Mouse (Mus musculus): ENCODE results near the gene Cpxm1. TPM values are rescaled to one million over a fixed set of nuclear protein-coding genes. Genes with fewer than 3 reads are reported as not detected.
"Not testable (repeated sequence)": the region's sequence is repeated elsewhere in the genome, so short reads cannot be mapped to it uniquely, and the experiment has no call there.

Cpxm1 gene
- total RNA-seq, 2 experiments from 2014 or later = 7.1 to 11.3 TPM

GRCm38 (mm10) chr2:130404939-130405338 is 7.6 kb upstream of the Cpxm1 start, which contains the start of the genes Gm28372 and 1700020A23Rik:
Gene Gm28372 (plus strand): TSS chr2:130405239.
Gene 1700020A23Rik (plus strand): TSS chr2:130405259.
- DNase-seq = no peak

DNA sequence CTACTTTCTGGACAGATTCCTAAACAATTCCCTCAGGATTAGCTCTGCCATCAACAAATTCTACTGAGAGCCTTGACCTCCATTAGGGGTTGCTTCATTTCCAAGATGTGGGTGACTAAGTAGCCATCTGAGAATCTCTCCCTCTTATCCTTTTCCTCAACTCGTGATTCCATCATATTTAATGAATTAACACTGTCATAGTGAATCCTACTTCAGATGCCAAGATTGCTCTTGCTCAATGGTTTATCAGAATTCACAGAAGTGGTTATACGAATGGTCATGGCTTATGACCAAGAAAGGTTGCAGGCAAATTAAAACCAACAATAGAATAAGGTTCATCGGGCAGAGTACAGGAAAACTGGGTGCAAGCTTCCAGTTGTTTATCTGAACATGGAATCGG is 4.5 kb upstream of the Cpxm1 start:
- DNase-seq = no peak

DNA sequence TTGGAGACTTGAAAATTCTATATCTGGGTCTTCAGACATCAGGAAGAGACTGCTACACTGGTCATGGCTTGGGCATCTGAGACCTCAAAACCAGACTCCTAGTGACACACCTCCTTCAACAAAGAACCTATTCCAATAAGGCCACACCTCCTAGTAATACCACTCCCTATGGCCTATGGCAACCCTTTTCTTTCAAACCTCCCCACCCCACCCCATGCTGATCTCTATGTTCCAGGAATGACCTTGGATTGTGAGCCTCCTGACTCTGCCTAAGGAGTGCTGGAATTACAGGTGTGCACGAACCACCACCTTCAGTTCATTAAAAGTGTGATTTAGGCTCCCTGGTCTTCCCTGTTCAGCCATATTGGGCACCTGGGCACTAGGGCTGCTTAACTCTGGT is 2.7 kb upstream of the Cpxm1 start:
- no peak for DNase-seq

DNA sequence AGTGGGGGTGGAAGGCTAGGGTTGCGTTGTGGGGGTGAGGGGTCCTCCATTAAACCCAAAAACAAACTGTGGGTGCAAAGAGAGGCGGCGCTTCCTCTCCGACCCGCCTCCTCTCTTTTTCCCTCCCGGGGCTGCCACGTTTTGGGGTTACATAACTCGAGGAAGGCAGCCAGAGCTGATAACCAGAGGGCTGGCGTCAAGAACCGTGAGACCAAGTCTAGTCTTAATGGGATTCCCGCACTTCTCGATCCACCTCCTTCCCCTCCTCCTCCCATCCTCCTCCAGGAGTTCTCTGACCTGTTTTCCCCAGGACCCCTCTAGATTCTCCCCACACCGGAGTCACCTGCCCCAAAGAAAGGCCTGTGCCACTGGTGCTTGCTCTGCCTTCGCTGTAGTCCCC is 717 bp upstream of the Cpxm1 start:
- DNase-seq = peak in 1 of 2 experiments; percentile 31

DNA sequence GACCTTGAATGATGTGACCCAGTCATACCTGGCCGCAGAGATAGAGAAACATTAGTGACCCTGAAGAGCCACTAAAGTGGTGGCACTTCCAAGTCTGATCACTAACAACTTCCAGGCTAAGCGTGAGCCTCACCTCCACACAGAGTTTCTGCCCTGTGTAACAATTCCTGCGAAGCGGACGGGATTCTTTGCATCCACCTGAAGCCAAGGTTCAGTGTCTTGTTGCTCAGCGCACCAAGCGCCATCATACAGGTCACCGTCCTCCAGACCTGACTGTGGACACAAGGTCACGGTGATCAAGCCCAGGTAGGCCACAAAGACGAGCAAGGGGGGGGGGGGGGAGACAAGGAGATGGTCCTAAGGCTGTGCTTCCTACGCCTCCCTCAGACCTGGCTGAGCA is 1.7 kb downstream of the Cpxm1 start:
- DNase-seq = no peak

GRCm38 (mm10) chr2:130392836-130393235 is 4.5 kb downstream of the Cpxm1 start:
- DNase-seq = no peak

DNA sequence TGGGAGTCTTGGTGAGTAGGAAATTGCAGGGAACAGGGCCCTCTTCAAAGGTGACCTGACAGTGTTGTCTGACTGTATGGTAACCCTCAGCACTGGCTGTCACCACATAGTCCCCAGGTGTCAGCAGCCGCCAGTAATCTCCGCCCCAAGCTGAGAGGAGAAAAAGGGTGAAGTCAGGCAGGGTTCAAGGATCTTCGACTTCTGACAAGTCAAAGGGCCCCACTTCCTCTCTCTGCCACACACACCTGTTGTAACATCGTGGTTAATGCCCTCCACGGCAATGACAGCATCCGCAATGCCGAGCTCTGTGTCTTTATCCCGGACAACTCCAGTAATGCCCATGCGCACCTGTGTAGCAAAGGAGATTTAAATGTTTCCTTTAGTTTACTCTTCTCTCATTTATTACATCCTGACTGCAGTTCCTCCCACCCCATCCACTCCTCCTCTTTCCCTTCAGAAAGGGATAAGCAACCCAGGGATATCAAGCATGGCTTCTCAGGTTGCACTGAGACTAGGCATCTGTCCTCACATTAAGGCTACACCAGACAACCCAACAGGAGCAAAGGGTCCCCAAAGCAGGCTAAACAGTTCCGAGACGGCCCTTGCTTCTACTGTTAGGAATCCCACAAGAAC is 6.3 kb downstream of the Cpxm1 start:
- no peak for DNase-seq

DNA sequence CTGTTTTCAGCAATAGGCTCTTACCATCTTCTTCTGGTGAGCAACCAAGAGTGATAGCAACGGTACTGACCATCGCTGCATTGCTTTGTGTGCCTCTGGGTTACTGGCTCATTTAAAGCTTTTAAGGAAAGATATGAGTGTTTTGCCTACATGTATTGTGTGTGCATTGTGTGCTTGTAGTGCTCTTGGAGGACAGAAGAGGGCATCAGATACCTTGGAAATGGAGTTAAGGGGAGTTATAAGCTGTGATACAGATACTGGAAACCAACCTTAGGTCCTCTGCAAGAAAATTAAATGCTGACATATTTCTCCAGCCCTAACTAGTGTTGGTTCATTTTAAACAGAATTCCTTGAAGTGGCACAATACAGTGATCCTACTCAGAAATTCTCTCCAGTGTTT is 8.6 kb downstream of the Cpxm1 start:
- no peak for DNase-seq

DNA sequence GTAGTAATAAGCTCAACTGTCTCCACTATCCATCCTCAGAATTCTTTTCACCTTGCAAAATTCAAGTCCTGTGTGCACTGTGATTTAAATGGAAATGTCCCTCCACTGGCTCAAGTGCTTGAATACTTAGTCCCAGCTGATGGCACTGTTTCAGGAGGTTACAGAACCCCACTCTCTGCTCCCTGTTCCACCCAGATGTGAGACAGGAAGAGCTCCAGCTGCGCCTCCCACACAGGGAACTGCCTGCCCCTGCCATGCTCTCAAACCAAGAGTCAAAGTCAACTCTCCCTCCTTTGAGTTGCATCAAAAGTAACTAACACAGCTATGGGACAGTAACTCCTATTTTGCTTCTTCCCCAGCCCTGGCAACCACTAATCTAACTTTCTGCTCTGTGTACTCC is 11.2 kb downstream of the Cpxm1 start:
- no peak for DNase-seq

DNA sequence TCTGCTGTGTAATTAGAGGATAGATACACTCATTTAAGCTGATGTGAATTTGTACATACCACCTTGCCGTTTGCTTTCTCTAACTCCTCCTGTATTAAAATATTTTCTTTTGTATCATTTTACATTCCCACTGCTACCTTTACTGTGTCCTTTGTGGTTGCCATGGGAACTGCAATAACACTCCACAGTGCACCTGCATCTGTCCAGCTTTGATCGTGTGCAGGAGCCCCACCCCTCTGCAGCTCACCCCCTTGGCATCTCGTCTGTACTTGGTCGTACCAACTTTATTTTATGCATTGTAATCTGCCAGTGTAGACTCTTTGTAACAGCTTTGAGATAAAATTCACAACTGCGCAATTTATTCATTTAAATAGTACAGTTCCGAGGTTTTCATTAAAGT is 13.5 kb downstream of the Cpxm1 start:
- no peak for DNase-seq

DNA sequence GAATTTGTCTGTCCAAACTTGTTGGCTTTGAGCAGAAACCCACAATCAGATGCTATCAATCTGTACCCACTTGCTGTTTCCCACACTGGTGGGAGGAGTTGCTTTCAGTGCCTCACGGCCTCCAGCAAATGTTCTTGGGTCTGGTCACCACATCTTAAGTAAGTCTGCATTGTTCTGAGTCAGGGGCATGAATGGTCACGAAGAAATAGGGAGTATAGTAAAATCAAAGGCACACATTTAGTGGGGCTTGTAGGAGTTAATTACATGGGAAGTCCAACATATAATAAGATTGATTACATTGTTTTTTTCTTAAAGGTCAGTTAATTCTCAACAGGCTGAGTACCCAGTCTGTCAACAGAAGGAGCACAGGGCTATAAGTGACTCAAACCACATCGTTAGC is 14.2 kb downstream of the Cpxm1 start:
- DNase-seq = no peak

DNA sequence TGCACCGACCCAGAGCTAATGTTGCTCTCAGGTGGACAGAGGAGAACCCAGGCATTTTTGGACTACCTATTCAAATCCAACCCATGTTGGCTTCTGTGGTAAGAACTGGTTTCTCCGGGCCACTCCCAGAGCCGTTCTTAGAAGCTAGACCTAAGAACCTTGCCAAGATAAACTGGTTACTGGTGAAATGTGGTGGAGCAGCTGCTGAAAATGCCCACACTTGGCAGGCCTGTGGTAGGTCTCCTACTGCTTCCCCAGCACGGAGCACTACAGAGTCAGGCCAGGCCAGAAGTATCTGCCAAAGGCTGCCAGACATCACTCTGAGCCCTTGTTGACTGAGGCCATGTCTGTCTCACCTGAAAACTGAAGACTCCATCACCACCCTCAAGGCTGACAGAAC is 22.4 kb downstream of the Cpxm1 start:
- no peak for DNase-seq

DNA sequence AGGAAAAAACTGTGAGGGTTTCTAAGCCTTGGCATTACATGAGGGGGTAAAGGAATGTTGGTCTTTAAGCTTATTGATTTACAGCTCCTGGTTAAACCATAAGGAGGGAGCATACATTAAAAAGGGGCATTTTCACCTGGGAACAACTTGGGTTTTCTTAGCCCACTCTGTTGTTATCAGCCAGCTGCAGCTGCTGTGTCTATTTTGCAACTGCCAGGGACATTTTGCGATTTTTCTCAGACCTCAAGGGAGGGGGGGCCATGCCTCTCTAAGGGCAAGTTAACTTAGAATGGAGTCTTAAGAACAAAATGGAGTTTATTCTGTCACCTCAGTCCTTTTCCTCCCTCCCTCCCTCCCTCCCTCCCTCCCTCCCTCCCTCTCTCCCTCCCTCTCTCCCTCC is 24.3 kb downstream of the Cpxm1 start:
- not testable (repeated sequence) for DNase-seq

- no peak for DNase-seq
Measured at GRCm38 (mm10) chr2:130367386-130367785, 30.0 kb downstream of the Cpxm1 start.

DNA sequence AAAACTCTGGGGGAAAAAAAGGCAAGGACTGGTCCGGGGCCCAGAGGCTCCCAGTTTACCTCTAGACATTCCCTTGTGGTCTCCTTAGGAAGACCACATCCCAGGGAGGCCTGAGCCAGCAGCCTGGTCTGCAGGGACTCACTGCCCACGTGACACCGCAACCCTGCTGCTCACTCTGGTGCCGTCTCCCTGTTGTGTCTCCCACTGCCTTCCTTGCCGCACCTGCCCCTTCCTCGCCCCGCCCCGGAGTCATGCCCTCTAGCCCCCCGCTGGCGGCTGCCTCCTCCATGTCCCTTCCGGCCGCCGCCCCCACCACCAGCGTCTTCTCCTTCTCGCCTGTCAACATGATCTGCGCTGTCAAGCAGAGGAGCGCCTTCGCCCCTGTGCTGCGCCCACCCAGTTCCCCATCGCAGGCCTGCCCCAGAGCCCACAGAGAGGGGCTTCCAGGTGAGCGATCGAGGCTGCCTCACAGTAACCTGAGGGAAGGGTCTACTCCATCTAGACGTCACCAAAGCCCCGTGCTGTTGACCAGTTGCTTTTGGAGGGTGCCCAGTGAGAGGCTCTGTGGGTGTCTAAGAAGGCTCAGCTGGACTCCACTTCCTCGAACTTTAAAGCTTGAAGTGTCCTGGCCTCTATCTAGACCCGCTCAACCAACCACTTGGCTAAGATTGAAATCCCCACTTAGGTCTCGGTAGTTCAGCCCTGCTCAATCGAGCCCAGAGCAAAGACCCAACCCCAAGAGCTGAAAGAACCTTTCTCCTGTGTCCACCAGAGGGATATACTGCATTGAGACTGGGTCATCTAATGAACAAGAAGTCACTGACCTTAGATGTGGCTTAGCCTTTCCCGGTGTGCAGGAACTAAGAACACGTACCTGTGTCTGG is 31.9 kb downstream of the Cpxm1 start:
- DNase-seq = no peak

- DNase-seq = peak; percentile 77 to 78
Measured at GRCm38 (mm10) chr2:130362511-130363026, 34.8 kb downstream of the Cpxm1 start.

- DNase-seq = no peak
Measured at GRCm38 (mm10) chr2:130358852-130359251, 38.5 kb downstream of the Cpxm1 start.

DNA sequence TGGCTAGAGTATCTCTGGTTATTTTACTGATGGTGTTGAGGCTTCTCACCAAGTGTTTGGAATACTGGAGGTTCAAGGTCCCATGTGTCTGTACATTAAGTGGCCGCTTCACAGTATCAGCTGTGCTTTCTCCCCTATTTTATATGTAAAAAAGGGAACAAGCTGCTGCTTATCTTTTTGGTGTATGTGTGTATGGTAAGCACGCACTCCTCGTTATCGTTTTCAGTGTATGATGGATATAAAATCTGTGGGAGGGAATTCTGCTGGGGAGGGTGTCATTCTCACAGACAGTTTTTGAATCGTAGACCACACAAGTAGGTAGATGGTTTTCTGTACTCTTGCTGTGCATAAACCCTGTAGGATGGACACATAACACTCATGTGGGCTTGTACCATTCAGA is 39.8 kb downstream of the Cpxm1 start:
- no peak for DNase-seq

DNA sequence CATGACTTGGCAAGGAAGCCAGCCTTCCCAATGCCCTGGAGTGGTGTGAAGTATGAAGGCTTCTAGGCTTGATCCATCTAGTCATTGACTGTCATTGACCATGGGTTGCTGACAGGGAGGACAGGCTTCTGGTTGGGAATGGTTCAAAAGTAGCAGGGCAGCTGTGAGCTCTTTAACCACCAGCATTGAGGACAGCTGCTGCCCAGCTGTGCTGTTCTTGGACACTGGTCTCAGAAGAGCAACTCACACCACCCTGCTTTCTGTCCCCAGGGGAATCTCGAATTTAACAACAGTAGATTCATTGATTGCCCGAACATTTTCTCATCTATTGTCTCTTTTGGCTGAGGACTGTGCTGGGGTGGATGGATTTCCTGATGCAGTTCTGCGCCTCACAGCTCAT is 43.5 kb downstream of the Cpxm1 start:
- DNase-seq = no peak

- no peak for DNase-seq
Measured at GRCm38 (mm10) chr2:130353411-130353810, 44.0 kb downstream of the Cpxm1 start.

DNA sequence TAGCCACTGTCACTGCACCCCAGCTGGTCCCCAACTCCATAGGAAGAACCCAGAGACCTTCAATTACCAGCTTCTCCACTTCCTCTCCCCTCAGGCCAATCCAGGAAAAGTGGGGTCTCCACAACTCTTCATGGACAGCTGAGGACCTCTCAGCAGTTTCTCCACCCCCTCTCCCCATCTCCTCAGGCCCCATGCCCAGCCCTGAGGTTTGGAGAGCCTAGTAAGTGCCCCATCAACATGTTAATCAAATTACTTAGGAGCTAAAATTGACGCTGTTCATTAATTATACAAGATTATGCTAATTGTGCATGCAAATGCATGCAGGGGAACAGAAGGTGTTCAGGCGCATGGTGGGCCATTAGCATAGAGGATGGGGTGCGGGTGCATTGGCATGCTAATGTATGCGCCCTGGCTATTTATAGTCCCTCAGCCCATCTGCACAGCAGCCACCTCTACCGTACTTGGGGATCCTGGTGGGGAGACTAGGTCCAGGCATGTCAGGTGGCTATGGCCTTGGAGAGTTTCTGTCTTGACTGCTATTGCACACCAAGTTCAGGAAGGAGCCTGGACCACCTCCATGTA is 45.5 kb downstream of the Cpxm1 start:
- no peak for DNase-seq

GRCm38 (mm10) chr2:130350376-130350775 is 47.0 kb downstream of the Cpxm1 start:
- DNase-seq = no peak

DNA sequence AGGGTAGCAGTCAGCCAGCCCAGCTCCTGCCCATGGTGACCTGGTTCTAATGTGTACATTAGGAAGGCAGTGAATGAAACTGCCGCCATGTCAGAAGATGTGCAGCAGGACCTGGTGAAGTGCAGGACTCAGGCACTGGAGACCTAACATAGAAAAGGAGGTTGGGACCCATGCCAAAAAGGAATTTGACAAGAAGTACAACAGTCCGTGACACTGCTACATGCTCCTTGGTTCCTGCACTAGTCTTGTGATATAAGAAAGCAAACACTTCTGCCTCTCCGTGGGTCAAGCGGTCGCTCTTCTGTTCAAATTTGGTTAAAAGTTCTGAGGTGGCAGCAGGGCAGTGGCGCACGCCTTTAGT is 56.2 kb downstream of the Cpxm1 start:
- DNase-seq = no peak

All from adrenal gland, postnatal 36 days (tissue).